Mouse (Mus musculus) kidney, adult 2 months (tissue): ENCODE data around the gene Ebf4. TPM values are rescaled to one million over a fixed set of nuclear protein-coding genes. Genes with fewer than 3 reads are reported as not detected.

ENCODE experiments used
- DNase-seq: peaks from one replicate; pipeline ENCODE4 v3.0.0; 2021
- H3K27ac ChIP-seq: fragments of 200-500 bp; 2 replicates; pipeline ENCODE4 v1.5.1; 2012; ENCODE audit warnings: low read depth, low read length, control low read depth, inconsistent platforms; ENCODE audit not compliant: insufficient read depth
- H3K27me3 ChIP-seq: fragments of 200-500 bp; replicated peaks from 2 replicates; pipeline ENCODE4 v1.6.1; 2012; ENCODE audit warnings: mild to moderate bottlenecking, moderate library complexity, low read length, inconsistent platforms; ENCODE audit not compliant: control insufficient read depth, insufficient read depth
- H3K36me3 ChIP-seq: fragments of 200-500 bp; 2 replicates; pipeline ENCODE4 v1.6.1; 2012; ENCODE audit warnings: mild to moderate bottlenecking, moderate library complexity, low read length, inconsistent platforms; ENCODE audit not compliant: control insufficient read depth, insufficient read depth
- H3K4me1 ChIP-seq: fragments of 200-500 bp; 2 replicates; pipeline ENCODE4 v1.6.1; 2011; ENCODE audit warnings: low read length; ENCODE audit not compliant: control insufficient read depth, insufficient read depth
- H3K4me3 ChIP-seq: fragments of 200-500 bp; 2 replicates; pipeline ENCODE4 v1.5.1; 2011; ENCODE audit warnings: mild to moderate bottlenecking, low read depth, low read length, control low read depth; ENCODE audit not compliant: insufficient read depth
- CTCF ChIP-seq: fragments of 200-500 bp; conservative IDR thresholded peaks from 2 replicates; pipeline ENCODE4 v1.5.1; 2011; ENCODE audit warnings: low read depth, mild to moderate bottlenecking, control low read depth, low read length, moderate library complexity, mixed read lengths; ENCODE audit not compliant: insufficient read depth, insufficient read length
- POLR2A ChIP-seq: fragments of 200-500 bp; IDR thresholded peaks from one replicate; pipeline ENCODE4 v1.6.1; 2011; ENCODE audit warnings: low read depth, low read length, control low read depth
- WGBS: fragments of 180-500 bp; shearing (Covaris S2); methylation state at CpG from one replicate; pipeline ENCODE4 v1.1.7; 2018; 5-methylcytosine and 5-hydroxymethylcytosine counted together
- polyA plus RNA-seq: library from polyadenylated mRNA; depleted of rRNA; stranded (reverse); fragments of >200 nt; gene quantifications from 2 replicates; pipeline ENCODE4 v1.2.3, GENCODE M21; 2012

The Ebf4 gene
- polyA plus RNA-seq, 1 experiment = 1.8 TPM

GRCm38 (mm10) chr2:130398091-130398490 is 103.1 kb downstream of the Ebf4 start:
- DNase-seq = no peak
- H3K27ac ChIP-seq = no peak overlapping the region
- 32% methylated on average over 14 of the region's 14 CpGs for WGBS
- no peaks in the 10 kb centered on the region for H3K4me1 ChIP-seq
- no peaks in the 10 kb centered on the region for H3K27me3 ChIP-seq
- no peak for TF ChIP-seq POLR2A
- H3K36me3 ChIP-seq = no peaks in the 10 kb centered on the region
- H3K4me3 ChIP-seq = no peak overlapping the region; the same call in 1 of the 2 replicates

GRCm38 (mm10) chr2:130400046-130400445 is 105.1 kb downstream of the Ebf4 start:
- Histone ChIP-seq H3K27me3 (no peaks in the 10 kb centered on the region), H3K4me1 (no peaks in the 10 kb centered on the region), H3K4me3 (no peak overlapping the region), H3K36me3 (no peaks in the 10 kb centered on the region), H3K27ac (no peak overlapping the region)
- TF ChIP-seq CTCF (no peak), POLR2A (no peak)
- DNase-seq = no peak
- WGBS = 100% methylated on average over 1 of the region's 1 CpGs

GRCm38 (mm10) chr2:130401891-130402290 is 106.9 kb downstream of the Ebf4 start:
- DNase-seq = no peak
- Histone ChIP-seq H3K4me3 (no peak overlapping the region), H3K36me3 (no peaks in the 10 kb centered on the region), H3K27me3 (no peaks in the 10 kb centered on the region), H3K27ac (no peak overlapping the region), H3K4me1 (no peaks in the 10 kb centered on the region)
- 72% methylated on average over 4 of the region's 4 CpGs for WGBS
- TF ChIP-seq POLR2A (no peak), CTCF (no peak)

- Histone ChIP-seq H3K36me3 (no peaks in the 10 kb centered on the region), H3K4me3 (no peak within 1 kb of the TSS), H3K27me3 (no peaks in the 10 kb centered on the region), H3K27ac (no peak within 1 kb of the TSS), H3K4me1 (no peaks in the 10 kb centered on the region)
- DNase-seq = no peak
- 94% methylated on average over 1 of the region's 1 CpGs for WGBS
- TF ChIP-seq POLR2A = no peak
- TF ChIP-seq CTCF = no peak
These were observed 110.0 kb downstream of the Ebf4 start, which contains the start of the genes Gm28372 and 1700020A23Rik for GRCm38 (mm10) chr2:130404939-130405338. TSS of gene Gm28372 (plus strand) at chr2:130405239. TSS of gene 1700020A23Rik (plus strand) at chr2:130405259.

- Histone ChIP-seq H3K27ac (no peak within 1 kb of the TSS), H3K27me3 (no peaks in the 10 kb centered on the region), H3K36me3 (no peaks in the 10 kb centered on the region), H3K4me3 (no peak within 1 kb of the TSS), H3K4me1 (no peaks in the 10 kb centered on the region)
- TF ChIP-seq POLR2A = no peak
- TF ChIP-seq CTCF = no peak
- WGBS = 92% methylated on average over 2 of the region's 2 CpGs
- DNase-seq = no peak
These were observed 111.2 kb downstream of the Ebf4 start, which contains the start of gene Tmem239 for GRCm38 (mm10) chr2:130406178-130406577. TSS of gene Tmem239 (plus strand) at chr2:130406478.

GRCm38 (mm10) chr2:130408194-130408593 is 113.2 kb downstream of the Ebf4 start:
- 26% methylated on average over 6 of the region's 6 CpGs for WGBS
- DNase-seq = no peak
- TF ChIP-seq CTCF (no peak), POLR2A (no peak)
- Histone ChIP-seq H3K4me1 (no peaks in the 10 kb centered on the region), H3K4me3 (no peak overlapping the region), H3K36me3 (no peaks in the 10 kb centered on the region), H3K27ac (no peak overlapping the region), H3K27me3 (no peaks in the 10 kb centered on the region)

GRCm38 (mm10) chr2:130411558-130412495 is 116.9 kb downstream of the Ebf4 start:
- Histone ChIP-seq H3K4me3 (no peak overlapping the region), H3K36me3 (no peaks in the 10 kb centered on the region), H3K4me1 (no peaks in the 10 kb centered on the region), H3K27me3 (no peaks in the 10 kb centered on the region), H3K27ac (no peak overlapping the region)
- 36% methylated on average over 16 of the region's 16 CpGs for WGBS
- TF ChIP-seq POLR2A = no peak
- peak; percentile 87 for TF ChIP-seq CTCF
- peak; percentile 83 for DNase-seq

- no peaks in the 10 kb centered on the region for H3K27me3 ChIP-seq
- H3K4me3 ChIP-seq = no peak overlapping the region
- H3K4me1 ChIP-seq = no peaks in the 10 kb centered on the region
- 77% methylated on average over 3 of the region's 3 CpGs for WGBS
- no peaks in the 10 kb centered on the region for H3K36me3 ChIP-seq
- no peak for DNase-seq
- H3K27ac ChIP-seq = no peak overlapping the region
- no peak for TF ChIP-seq POLR2A
- TF ChIP-seq CTCF = no peak
These were observed 117.8 kb downstream of the Ebf4 start for GRCm38 (mm10) chr2:130412775-130413174.
